Mouse (Mus musculus) lung, postnatal 10 days (tissue): ENCODE measurements around the gene Sec14l5.
"Not testable (repeated sequence)": the region's sequence is repeated elsewhere in the genome, so short reads cannot be mapped to it uniquely, and the experiment has no call there.

Source experiments
- DNase-seq: peaks from one replicate; pipeline ENCODE4 v3.0.0; 2021

The Sec14l5 gene

DNA sequence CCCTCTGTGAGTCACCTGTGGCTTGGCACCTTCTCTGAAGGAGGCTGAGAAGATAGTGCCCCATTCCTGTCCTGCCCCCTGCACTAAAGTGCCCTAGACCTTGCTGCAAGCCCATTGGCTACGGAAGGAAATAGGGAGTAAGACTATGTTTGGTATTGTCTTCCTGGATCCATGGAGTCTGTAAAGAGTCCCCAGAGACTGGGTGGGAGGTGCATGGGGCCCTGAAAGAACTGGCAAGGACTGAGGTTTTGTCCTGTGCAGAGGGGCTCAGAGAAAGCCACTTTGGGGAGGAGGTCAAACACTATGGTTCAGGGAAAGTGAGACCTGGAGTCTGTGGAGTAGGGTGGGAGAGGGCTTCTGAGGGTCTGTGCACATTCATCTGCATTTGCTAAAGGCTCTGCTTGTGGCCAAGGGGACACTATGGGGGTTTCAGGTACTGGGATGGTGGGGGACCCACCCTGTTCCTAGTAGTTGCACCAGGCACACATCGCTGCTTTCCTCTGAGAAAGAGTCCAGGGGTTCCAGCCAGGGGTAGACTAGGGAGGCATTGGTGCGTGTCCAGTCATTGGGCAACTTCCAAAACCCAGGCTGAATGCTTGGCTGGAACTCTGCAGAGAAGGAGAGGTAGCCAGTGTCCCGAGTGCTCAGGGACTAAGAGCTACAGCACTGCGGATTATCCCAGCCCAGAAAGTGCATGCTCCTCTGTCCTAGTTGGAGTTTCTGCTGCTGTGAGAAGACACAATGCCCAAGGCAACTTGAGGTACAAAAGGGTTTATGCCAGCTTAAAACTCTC is 70.6 kb downstream of the Sec14l5 start:
- DNase-seq, result no peak

DNA sequence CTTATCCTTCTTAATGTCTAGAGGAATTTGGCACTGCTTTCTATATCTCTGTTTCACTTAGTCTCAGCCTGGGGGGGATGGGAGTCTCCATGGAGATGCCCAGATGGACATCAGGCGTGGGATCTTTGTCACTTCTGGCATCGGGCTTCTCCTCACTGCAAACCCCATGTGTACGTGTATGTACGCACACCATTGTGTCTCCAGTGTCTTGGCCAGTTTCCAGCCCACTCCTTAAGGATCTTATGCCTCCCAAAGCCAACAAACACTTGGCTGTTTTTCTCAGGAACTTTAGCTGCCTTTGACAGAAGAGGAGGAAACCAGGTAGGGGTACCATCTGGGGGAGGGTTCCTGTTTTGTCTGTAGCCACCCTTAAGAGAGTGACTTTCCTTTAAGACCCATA is 74.5 kb downstream of the Sec14l5 start:
- DNase-seq, result peak; percentile 30

DNA sequence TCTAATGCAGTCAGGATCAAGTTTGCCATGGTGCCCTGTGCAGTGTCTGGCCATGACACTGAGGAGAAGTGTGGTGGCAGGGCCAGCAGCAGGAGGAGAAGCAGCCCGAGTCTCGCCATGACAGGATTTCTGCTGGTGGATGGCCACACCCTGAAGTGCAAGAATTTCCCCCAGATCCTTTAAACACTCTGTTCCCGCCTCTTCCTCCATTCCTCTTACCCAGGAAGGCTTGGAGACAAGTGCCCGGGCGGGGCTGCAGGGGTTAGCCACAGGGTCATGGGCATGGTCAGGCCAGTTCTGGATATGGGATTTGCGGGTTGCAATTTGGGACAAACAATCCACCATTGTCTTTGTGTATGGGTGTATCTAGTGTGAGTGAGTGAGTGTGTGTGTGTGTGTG is 75.2 kb downstream of the Sec14l5 start, which contains the start of gene AU021092:
TSS of gene AU021092 (minus strand) at position 160 of the 400 bp plus-strand sequence.
- peak; percentile 52 for DNase-seq

DNA sequence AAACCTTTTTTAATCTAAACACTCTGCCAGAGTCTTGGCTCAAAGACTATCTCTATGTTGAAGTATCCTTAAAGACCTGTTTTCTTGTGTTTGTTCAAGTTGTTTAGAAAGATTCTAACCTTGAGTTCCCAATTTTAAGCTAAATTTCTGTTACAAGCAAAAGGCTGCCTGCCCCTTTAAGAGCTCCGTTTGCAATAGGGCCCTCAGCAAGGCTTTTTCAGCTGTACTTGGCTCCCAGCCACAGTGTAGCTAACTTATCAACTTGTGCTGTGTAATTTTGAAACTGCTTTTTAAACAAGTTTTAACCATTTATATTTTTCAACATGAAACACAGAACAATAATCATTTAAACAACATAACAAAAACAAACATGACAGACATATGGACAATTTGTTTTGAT is 79.6 kb downstream of the Sec14l5 start:
- DNase-seq, result peak; percentile 51

DNA sequence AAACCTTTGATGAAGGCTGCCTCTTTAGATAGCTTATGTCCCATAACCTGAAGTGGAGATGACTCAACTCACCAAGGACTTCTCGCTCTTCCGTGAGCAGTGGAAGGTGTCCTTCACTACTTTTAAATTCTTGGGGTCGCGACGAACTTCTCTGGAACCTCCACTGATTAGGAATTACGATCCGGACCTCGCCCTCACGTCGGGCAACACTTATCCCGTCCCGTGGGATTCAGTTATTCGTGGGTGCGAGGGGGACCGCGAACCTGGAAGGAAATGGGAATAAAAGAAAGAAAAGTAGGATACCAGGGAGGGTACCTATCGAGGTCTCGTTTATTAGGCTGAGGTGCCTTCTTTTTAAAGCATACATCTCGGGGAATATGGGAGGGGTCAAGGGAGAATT is 80.6 kb downstream of the Sec14l5 start:
- DNase-seq, result not testable (repeated sequence)

DNA sequence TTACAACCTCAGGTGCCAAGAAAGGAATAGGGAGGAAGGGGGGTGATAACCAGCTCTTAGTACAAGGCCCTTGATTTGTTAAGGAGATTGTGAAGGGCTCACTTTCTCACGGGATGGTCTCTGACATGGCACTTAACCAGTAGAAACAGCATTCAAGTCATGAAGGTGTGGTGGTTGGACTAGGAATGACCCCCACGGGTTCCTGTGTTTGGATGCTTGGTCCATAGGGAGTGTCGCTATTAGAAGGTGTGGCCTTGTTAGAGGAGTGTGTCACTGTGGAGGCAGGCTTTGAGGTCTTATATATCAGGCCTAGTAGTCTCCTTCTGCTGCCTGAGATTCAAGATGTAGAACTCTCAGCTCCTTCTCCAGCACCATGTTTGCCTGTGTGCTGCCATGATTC is 81.2 kb downstream of the Sec14l5 start:
- DNase-seq, result not testable (repeated sequence)

DNA sequence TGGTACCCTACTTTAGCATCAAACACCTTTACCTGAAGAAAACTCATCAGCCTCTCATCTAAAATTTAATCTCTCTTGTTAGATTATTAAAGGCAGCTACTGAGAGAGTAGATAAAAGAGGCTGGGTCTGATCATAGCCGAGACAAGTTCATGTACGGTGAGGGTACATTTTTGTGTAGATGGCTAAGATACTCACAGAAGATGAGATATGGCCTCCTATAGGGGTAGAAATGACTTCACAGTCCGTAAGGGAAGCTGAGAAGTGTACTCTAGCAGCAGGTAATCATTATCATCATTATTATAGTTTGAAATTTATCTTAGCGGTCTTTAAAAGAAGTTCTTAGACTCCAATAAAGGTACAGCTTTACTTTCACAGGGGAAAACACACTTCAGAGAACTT is 86.1 kb downstream of the Sec14l5 start:
- DNase-seq, result no peak

DNA sequence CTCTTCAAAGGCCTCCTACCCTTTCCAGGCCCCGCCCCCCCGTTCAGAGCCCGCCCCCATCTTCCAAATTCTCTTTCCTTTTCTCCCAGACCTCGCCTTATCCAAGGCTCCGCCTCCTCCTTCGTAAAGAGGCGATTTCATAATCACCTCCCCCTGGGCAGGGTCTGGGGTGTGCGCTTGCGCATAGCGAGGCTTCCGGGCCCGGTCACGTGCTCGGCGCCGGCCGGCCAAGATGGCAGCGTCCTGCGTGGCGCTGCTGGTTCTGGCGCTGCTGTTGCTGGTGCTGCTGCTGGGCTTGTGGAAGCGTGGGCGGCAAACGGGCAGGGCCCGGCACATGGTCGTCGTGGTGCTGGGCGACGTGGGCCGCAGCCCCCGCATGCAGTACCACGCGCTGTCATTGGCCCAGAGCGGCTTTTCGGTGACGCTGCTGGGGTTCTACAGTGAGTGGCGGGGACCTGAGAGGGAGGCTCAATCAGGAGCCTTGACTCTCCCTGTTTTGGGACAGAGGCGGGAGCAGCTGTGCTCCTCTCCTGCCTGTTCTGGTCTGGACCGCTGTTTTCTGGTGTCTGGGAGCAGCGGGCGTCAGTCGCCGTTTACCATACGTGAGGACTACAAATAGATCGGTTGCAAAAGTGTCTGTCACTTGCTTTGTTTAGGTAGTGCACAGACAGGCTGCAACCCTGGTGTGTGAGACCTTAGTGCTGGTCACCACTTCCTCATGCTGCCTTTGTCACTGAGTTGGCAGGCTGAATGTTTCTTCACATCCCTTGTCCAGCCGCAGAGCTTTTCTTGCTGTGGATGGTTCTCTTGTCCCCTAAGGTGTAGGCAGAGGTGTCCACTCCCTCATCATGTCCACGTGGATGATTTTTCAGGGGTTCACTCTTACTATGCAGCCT is 86.8 kb downstream of the Sec14l5 start, which contains the start of gene Alg1:
TSS of gene Alg1 (plus strand) at position 204 of the 896 bp plus-strand sequence.
- peak; percentile 98 for DNase-seq
